Mouse (Mus musculus) spleen, adult 2 months (tissue): ENCODE results near the gene Zfp362.

Source experiments
- CTCF ChIP-seq: fragments of 200-500 bp; IDR thresholded peaks from 2 replicates; pipeline ENCODE4 v1.5.1; 2011; ENCODE audit warnings: mild to moderate bottlenecking, inconsistent platforms; ENCODE audit not compliant: insufficient read depth, insufficient read length, insufficient replicate concordance; ENCODE audit errors: extremely low read depth
- POLR2A ChIP-seq: fragments of 200-500 bp; IDR thresholded peaks from 2 replicates; pipeline ENCODE4 v1.6.1; 2011; ENCODE audit warnings: low read depth, low read length, inconsistent platforms

GRCm38 (mm10) chr4:128760029-128760428 lies 45.8 kb downstream of the Zfp362 start:
- no peak for TF ChIP-seq POLR2A
- TF ChIP-seq CTCF, result no peak
